Mouse (Mus musculus): ENCODE measurements around the gene Zmym6. TPM values are rescaled to one million over a fixed set of nuclear protein-coding genes. Genes with fewer than 3 reads are reported as not detected.
"Not testable (repeated sequence)": the region's sequence is repeated elsewhere in the genome, so short reads cannot be mapped to it uniquely, and the experiment has no call there.

Gene Zmym6
- polyA plus RNA-seq, 1 experiment from 2014 or later: 21.2 TPM

DNA sequence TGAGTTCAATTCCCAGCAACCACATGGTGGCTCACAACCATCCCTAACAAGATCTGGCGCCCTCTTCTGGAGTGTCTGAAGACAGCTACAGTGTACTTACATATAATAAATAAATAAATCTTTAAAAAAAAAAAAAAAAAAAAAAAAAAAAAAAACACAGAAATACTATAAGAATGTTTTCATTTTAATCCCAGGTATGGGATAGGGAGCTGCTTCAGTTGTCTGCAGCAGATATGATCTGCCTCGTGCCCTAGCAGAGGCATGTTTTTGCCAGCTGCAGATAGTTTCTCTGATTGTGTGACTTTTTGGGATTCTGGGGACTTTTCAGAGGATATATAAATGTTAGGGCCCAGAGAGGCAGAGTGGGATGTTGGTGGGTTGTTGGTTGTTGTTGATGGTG is 22.4 kb downstream of the Zmym6 start:
- H3K4me2 ChIP-seq (ENCODE audit: low read length); H3K27me3 ChIP-seq (replicated peaks; ENCODE audit: control insufficient read depth, insufficient read depth, low read length); H3K9me3 ChIP-seq (replicated peaks; ENCODE audit: control insufficient read depth, low read length); ATAC-seq; H3K27ac ChIP-seq (ENCODE audit: low read depth, low read length); DNase-seq (ENCODE audit: low spot score); H3K4me3 ChIP-seq (ENCODE audit: low read depth, low read length); H3K9ac ChIP-seq (ENCODE audit: low read length); H3K4me1 ChIP-seq (ENCODE audit: control insufficient read depth, insufficient read depth, low read length): not testable (repeated sequence)
- H3K36me3 ChIP-seq (ENCODE audit: control insufficient read depth, insufficient read depth, low read length): peaks cover 23% of the 10 kb centered on the region
- 89% methylated on average over 1 of the region's 2 CpGs for WGBS

DNA sequence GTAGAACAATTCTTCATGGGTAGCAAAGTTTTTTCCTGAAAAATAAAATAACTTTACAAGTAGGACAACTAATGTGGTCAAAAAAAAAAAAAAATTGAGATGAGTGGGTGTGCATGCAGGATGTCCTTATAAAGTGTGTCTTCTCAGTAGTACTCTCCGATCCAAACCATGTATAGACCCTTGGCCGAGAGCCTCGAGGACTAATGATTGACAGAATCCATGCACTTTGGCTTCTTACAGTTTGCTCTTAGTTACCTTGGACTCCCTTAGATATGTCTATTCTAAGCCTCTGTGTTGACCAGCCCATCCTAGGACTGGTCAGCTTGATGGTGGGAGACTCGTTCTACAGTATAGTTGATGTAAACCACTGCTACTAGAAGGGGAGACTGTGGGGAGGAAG is 30.4 kb downstream of the Zmym6 start:
- peaks cover 32% of the 10 kb centered on the region for H3K36me3 ChIP-seq (ENCODE audit: control insufficient read depth, insufficient read depth, low read length)
- H3K4me3 ChIP-seq (ENCODE audit: low read depth, low read length): no peak overlapping the region
- WGBS: 93% methylated on average over 4 of the region's 4 CpGs
- H3K4me1 ChIP-seq (ENCODE audit: control insufficient read depth, insufficient read depth, low read length): no peaks in the 10 kb centered on the region
- H3K9me3 ChIP-seq (replicated peaks; ENCODE audit: control insufficient read depth, low read length): no peaks in the 10 kb centered on the region
- H3K27me3 ChIP-seq (replicated peaks; ENCODE audit: control insufficient read depth, insufficient read depth, low read length): no peaks in the 10 kb centered on the region
- no peak overlapping the region for H3K27ac ChIP-seq (ENCODE audit: low read depth, low read length)
- ATAC-seq (no peak), DNase-seq (ENCODE audit: low spot score) (no peak)
- H3K4me2 ChIP-seq (ENCODE audit: low read length): no peak overlapping the region
- H3K9ac ChIP-seq (ENCODE audit: low read length): no peak overlapping the region

DNA sequence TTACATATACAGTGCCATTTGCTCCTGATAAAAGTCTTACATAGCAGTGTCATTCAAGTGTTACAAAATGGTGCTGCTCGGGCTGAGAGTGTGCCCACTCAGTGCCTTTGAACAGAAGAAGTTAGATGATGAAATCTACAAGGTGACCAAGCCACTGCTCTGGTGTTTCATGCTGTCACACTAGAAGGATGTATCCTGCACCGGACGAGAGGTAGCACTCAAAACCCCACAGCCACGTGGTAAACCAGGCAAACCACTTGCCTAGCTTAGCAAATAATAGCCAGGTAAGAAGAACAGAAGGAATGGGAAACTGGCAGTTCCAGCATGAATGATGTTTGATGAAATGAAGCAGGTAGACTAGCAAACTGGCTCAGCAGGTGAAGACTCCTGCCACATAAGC is 33.4 kb downstream of the Zmym6 start:
- no peak overlapping the region for H3K27ac ChIP-seq (ENCODE audit: low read depth, low read length)
- no peak for DNase-seq (ENCODE audit: low spot score)
- H3K4me3 ChIP-seq (ENCODE audit: low read depth, low read length): no peak overlapping the region
- ATAC-seq: no peak
- peaks cover 21% of the 10 kb centered on the region for H3K36me3 ChIP-seq (ENCODE audit: control insufficient read depth, insufficient read depth, low read length)
- H3K4me2 ChIP-seq (ENCODE audit: low read length): no peak overlapping the region
- H3K9ac ChIP-seq (ENCODE audit: low read length): no peak overlapping the region
- WGBS: 78% methylated on average over 4 of the region's 4 CpGs
- no peaks in the 10 kb centered on the region for H3K27me3 ChIP-seq (replicated peaks; ENCODE audit: control insufficient read depth, insufficient read depth, low read length)
- no peaks in the 10 kb centered on the region for H3K4me1 ChIP-seq (ENCODE audit: control insufficient read depth, insufficient read depth, low read length)
- H3K9me3 ChIP-seq (replicated peaks; ENCODE audit: control insufficient read depth, low read length): no peaks in the 10 kb centered on the region

DNA sequence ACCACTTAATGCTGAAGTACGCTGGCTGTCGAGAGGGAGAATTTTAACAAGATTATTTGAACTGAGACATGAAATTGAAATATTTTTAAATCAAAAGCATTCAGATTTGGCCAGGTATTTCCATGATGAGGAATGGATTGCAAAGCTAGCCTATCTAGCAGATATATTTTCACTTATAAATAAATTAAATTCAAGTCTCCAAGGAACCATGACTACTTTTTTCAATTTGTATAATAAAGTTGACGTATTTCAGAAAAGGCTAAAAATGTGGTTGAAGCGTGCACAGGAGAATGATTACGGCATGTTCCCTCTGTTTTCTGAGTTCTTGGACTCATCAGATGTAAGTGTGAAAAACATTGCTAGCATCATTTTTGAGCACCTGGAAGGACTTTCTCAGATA is 46.2 kb downstream of the Zmym6 start, which contains the start of gene Tmem35b:
TSS of gene Tmem35b (plus strand) at position 301 of the 400 bp plus-strand sequence.
- ATAC-seq (no peak), DNase-seq (ENCODE audit: low spot score) (no peak)
- Histone ChIP-seq H3K4me3 (ENCODE audit: low read depth, low read length) (no peak within 1 kb of the TSS), H3K4me2 (ENCODE audit: low read length) (no peak within 1 kb of the TSS), H3K27ac (ENCODE audit: low read depth, low read length) (no peak within 1 kb of the TSS), H3K36me3 (ENCODE audit: control insufficient read depth, insufficient read depth, low read length) (peaks cover 13% of the 10 kb centered on the region), H3K27me3 (replicated peaks; ENCODE audit: control insufficient read depth, insufficient read depth, low read length) (no peaks in the 10 kb centered on the region), H3K4me1 (ENCODE audit: control insufficient read depth, insufficient read depth, low read length) (peaks cover 8% of the 10 kb centered on the region; the same call in 1 of the 2 replicates), H3K9ac (ENCODE audit: low read length) (no peak within 1 kb of the TSS), H3K9me3 (replicated peaks; ENCODE audit: control insufficient read depth, low read length) (no peaks in the 10 kb centered on the region)
- WGBS: 94% methylated on average over 5 of the region's 5 CpGs

DNA sequence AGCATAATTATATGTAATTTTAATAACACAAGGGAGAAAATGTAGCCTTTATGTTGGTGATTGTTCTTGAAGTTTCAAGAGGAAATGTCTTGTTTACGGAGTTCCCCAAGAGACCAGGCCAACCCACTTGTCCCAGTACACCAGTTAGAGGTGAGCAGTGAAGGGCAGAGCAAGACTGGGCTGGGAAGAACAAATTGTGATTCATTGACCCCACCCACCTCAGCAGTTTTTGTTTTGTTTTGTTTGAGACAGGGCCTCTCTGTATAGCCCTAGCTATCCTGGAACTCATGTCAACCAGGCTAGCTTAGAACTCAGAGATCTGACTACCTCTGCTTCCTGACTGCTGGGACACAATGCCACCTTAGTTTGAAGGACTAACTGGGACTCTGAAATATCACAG is 47.1 kb downstream of the Zmym6 start:
- Histone ChIP-seq H3K27me3 (replicated peaks; ENCODE audit: control insufficient read depth, insufficient read depth, low read length) (no peaks in the 10 kb centered on the region), H3K4me2 (ENCODE audit: low read length) (no peak overlapping the region), H3K27ac (ENCODE audit: low read depth, low read length) (no peak overlapping the region), H3K4me3 (ENCODE audit: low read depth, low read length) (no peak overlapping the region), H3K36me3 (ENCODE audit: control insufficient read depth, insufficient read depth, low read length) (peaks cover 19% of the 10 kb centered on the region), H3K4me1 (ENCODE audit: control insufficient read depth, insufficient read depth, low read length) (peaks cover 8% of the 10 kb centered on the region; the same call in 1 of the 2 replicates), H3K9me3 (replicated peaks; ENCODE audit: control insufficient read depth, low read length) (no peaks in the 10 kb centered on the region), H3K9ac (ENCODE audit: low read length) (no peak overlapping the region)
- ATAC-seq (no peak), DNase-seq (ENCODE audit: low spot score) (no peak)
- 89% methylated on average over 1 of the region's 1 CpGs for whole genome bisulfite sequencing

DNA sequence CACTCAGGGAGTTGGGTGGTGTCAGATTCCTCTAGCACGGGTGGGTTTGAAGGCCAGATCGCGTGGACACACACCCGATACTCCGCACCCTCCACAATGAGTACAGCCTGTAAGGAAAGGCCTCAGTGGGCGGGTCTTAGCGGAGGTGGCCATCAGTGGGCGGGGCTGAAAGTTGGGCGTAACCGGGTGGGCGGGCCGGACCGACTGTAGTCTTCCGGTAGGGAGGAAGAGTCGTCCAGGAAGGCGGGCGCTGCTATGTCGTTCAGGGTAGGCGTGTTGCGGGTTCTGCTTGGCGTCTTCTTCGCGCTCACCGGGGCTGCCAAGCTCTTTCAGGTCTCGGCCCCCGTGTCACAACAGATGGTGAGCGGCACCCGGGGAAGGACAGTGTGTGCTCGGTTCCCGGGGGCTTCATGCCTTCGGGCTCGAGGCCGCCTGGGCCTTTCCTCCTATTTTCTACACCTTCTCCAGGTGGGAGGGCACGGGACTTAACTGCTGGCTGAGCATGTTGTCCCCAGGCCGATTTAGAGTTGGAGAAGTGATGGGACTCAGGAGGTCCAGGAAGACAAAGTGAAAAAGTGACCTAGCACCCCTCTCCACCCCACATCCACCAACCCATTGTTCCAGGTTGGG is 48.8 kb downstream of the Zmym6 start:
- Histone ChIP-seq H3K36me3 (ENCODE audit: control insufficient read depth, insufficient read depth, low read length) (peaks cover 19% of the 10 kb centered on the region), H3K4me3 (ENCODE audit: low read depth, low read length) (peak overlapping the region; percentile 54), H3K27ac (ENCODE audit: low read depth, low read length) (no peak overlapping the region), H3K9ac (ENCODE audit: low read length) (peak overlapping the region; percentile 78), H3K27me3 (replicated peaks; ENCODE audit: control insufficient read depth, insufficient read depth, low read length) (no peaks in the 10 kb centered on the region), H3K4me2 (ENCODE audit: low read length) (peak overlapping the region; percentile 69), H3K4me1 (ENCODE audit: control insufficient read depth, insufficient read depth, low read length) (peaks cover 8% of the 10 kb centered on the region; the same call in 1 of the 2 replicates), H3K9me3 (replicated peaks; ENCODE audit: control insufficient read depth, low read length) (no peaks in the 10 kb centered on the region)
- WGBS: under 1% methylated on average over 35 of the region's 35 CpGs
- ATAC-seq (peak; percentile 96), DNase-seq (ENCODE audit: low spot score) (peak; percentile 90)

DNA sequence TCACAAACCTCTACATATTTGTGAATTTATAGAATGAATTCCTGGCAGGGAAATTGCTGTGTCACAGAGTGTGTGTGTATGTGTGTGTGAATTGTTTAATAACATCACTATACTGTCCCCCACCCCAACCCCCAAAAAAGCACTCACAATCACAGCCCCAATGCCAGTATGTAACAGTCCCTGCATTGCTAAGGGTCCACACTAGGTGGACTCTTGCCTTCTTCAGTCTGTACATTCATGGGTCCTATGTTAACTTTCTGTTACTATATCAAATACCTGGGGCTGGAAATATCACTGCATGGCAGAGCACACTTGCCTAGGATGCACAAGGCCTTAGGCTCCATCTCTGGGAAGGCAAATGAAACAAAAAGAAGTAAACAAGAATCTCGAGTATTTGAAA is 57.5 kb downstream of the Zmym6 start:
- Histone ChIP-seq H3K4me3 (ENCODE audit: low read depth, low read length) (no peak overlapping the region), H3K27ac (ENCODE audit: low read depth, low read length) (no peak overlapping the region), H3K4me1 (ENCODE audit: control insufficient read depth, insufficient read depth, low read length) (no peaks in the 10 kb centered on the region), H3K4me2 (ENCODE audit: low read length) (no peak overlapping the region), H3K36me3 (ENCODE audit: control insufficient read depth, insufficient read depth, low read length) (no peaks in the 10 kb centered on the region), H3K9ac (ENCODE audit: low read length) (no peak overlapping the region), H3K27me3 (replicated peaks; ENCODE audit: control insufficient read depth, insufficient read depth, low read length) (no peaks in the 10 kb centered on the region), H3K9me3 (replicated peaks; ENCODE audit: control insufficient read depth, low read length) (no peaks in the 10 kb centered on the region)
- ATAC-seq (no peak), DNase-seq (ENCODE audit: low spot score) (no peak)
- 50% methylated on average over 1 of the region's 1 CpGs for WGBS

DNA sequence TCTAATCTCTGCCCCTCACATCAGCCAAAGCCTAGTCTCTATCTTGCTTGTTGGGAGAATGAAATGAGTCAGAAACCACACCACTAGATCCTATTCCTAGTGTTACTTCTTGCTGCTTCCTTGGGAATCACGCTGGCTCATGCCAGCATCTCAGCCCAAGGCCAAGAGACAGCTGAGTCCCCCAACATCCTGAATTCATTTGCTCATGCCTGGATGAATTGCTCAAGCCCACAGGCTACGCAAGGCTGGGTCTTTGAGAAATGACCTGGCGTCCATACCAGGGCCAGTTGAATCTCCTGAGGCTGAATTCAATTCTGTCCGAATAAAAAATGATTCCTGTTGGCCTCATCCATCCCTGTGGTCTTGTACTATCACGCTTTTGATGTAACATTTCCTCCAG is 60.4 kb downstream of the Zmym6 start:
- Histone ChIP-seq H3K27ac (ENCODE audit: low read depth, low read length) (no peak overlapping the region), H3K27me3 (replicated peaks; ENCODE audit: control insufficient read depth, insufficient read depth, low read length) (no peaks in the 10 kb centered on the region), H3K36me3 (ENCODE audit: control insufficient read depth, insufficient read depth, low read length) (no peaks in the 10 kb centered on the region), H3K4me2 (ENCODE audit: low read length) (no peak overlapping the region), H3K4me1 (ENCODE audit: control insufficient read depth, insufficient read depth, low read length) (no peaks in the 10 kb centered on the region), H3K9ac (ENCODE audit: low read length) (no peak overlapping the region), H3K9me3 (replicated peaks; ENCODE audit: control insufficient read depth, low read length) (no peaks in the 10 kb centered on the region), H3K4me3 (ENCODE audit: low read depth, low read length) (no peak overlapping the region)
- DNase-seq (ENCODE audit: low spot score) (no peak), ATAC-seq (no peak)
- 87% methylated on average over 5 of the region's 5 CpGs for WGBS

DNA sequence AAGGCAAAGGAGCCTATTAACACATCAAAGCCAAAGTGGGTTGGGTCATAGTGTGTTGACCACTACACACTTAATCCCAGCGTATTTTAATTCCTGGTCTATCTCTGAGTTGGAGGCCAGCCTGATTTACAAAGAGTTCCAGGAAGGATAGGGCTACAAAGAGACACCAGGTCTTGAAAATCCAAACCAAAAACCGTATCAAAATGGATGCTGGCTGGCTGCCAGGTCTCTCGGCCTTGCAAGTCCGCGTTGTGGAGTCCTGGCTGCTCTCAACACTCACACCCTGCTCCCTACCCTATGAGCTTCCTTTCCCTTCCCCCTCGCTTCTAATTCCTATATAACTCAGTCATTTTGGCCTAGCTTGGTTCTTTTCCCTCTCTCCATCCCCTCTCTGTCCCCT is 61.3 kb downstream of the Zmym6 start:
- H3K27me3 ChIP-seq (replicated peaks; ENCODE audit: control insufficient read depth, insufficient read depth, low read length): no peaks in the 10 kb centered on the region
- peak; percentile 8 for DNase-seq (ENCODE audit: low spot score)
- no peak overlapping the region for H3K4me3 ChIP-seq (ENCODE audit: low read depth, low read length)
- no peak overlapping the region for H3K9ac ChIP-seq (ENCODE audit: low read length)
- H3K4me1 ChIP-seq (ENCODE audit: control insufficient read depth, insufficient read depth, low read length): no peaks in the 10 kb centered on the region
- H3K4me2 ChIP-seq (ENCODE audit: low read length): no peak overlapping the region
- WGBS: 33% methylated on average over 6 of the region's 6 CpGs
- no peak for ATAC-seq
- H3K27ac ChIP-seq (ENCODE audit: low read depth, low read length): no peak overlapping the region
- H3K9me3 ChIP-seq (replicated peaks; ENCODE audit: control insufficient read depth, low read length): no peaks in the 10 kb centered on the region
- H3K36me3 ChIP-seq (ENCODE audit: control insufficient read depth, insufficient read depth, low read length): no peaks in the 10 kb centered on the region
